Mouse (Mus musculus) CH12.LX (cell line): Measurements from ENCODE around the gene Uchl5. TPM values are rescaled to one million over a fixed set of nuclear protein-coding genes. Genes with fewer than 3 reads are reported as not detected.

Source experiments
- DNase-seq: peaks from one replicate; pipeline ENCODE4 v3.0.0-alpha.2; 2013; ENCODE audit errors: extremely low read depth
- H3K27ac ChIP-seq: 2 replicates; pipeline ENCODE4 v1.5.1; 2012; ENCODE audit warnings: low read depth, mild to moderate bottlenecking, control low read depth, moderate library complexity; ENCODE audit not compliant: insufficient read depth
- H3K27me3 ChIP-seq: replicated peaks from 2 replicates; pipeline ENCODE3; 2012; ENCODE audit warnings: inconsistent platforms
- H3K36me3 ChIP-seq, 2 experiments: replicated peaks in 1 of 2; 2 replicates each; pipeline versions ENCODE3 to v1.6.1; 2012; ENCODE audit warnings: inconsistent platforms in 1 of 2, low read length in 1 of 2, mild to moderate bottlenecking in 1 of 2, mixed read lengths in 1 of 2, moderate library complexity in 1 of 2; ENCODE audit not compliant: control insufficient read depth in 1 of 2, insufficient read depth in 1 of 2
- H3K4me1 ChIP-seq, 2 experiments: 2 replicates each; pipeline ENCODE4 v1.6.1; 2012; ENCODE audit warnings: inconsistent platforms in 1 of 2, moderate library complexity in 1 of 2; ENCODE audit not compliant: insufficient read depth in 2 of 2, control insufficient read depth in 1 of 2
- H3K4me2 ChIP-seq: 2 replicates; pipeline ENCODE4 v1.6.1; 2012; ENCODE audit warnings: low read depth, mild to moderate bottlenecking, control low read depth; ENCODE audit not compliant: poor library complexity, insufficient read depth, severe bottlenecking
- H3K4me3 ChIP-seq, 3 experiments: fragments of 150-350 bp in 1 of 3; sonication (generic) in 1 of 3; replicated peaks in 1 of 3; 2 replicates each; pipeline versions ENCODE3 to v1.5.1; 2011 to 2012; ENCODE audit warnings: low read depth in 2 of 3, low read length in 2 of 3, mild to moderate bottlenecking in 2 of 3, moderate library complexity in 2 of 3, control low read depth in 1 of 3, improper control_type of control experiment in 1 of 3, inconsistent platforms in 1 of 3, mixed read lengths in 1 of 3; ENCODE audit not compliant: poor library complexity in 1 of 3
- H3K79me2 ChIP-seq: replicated peaks from 2 replicates; pipeline ENCODE4 v1.6.1; 2012; ENCODE audit warnings: mild to moderate bottlenecking, moderate library complexity; ENCODE audit not compliant: control insufficient read depth, poor library complexity, insufficient read depth, severe bottlenecking; ENCODE audit errors: extremely low read depth
- H3K9ac ChIP-seq: 2 replicates; pipeline ENCODE4 v1.6.1; 2012; ENCODE audit warnings: low read depth, mild to moderate bottlenecking, control low read depth, moderate library complexity; ENCODE audit not compliant: insufficient read depth
- H3K9me3 ChIP-seq: replicated peaks from 2 replicates; pipeline ENCODE3; 2012; ENCODE audit warnings: low read length, inconsistent platforms, mixed read lengths
- BHLHE40 ChIP-seq: IDR thresholded peaks from 2 replicates; pipeline ENCODE4 v1.6.1; 2011; ENCODE audit warnings: mild to moderate bottlenecking, low read depth, low read length, improper control_type of control experiment
- CHD1 ChIP-seq: IDR thresholded peaks from 2 replicates; pipeline ENCODE4 v1.6.1; 2012; ENCODE audit warnings: low read depth, low read length, improper control_type of control experiment, inconsistent platforms
- CHD2 ChIP-seq: IDR thresholded peaks from 2 replicates; pipeline ENCODE4 v1.6.1; 2011; ENCODE audit warnings: low read length, improper control_type of control experiment
- CTCF ChIP-seq, 2 experiments: IDR thresholded peaks in 1 of 2; conservative IDR thresholded peaks in 1 of 2; 2 replicates each; pipeline ENCODE4 v1.5.1; 2011 to 2012; ENCODE audit warnings: low read depth in 2 of 2, low read length in 2 of 2, improper control_type of control experiment in 1 of 2, inconsistent platforms in 1 of 2, mild to moderate bottlenecking in 1 of 2, moderate library complexity in 1 of 2
- E2F4 ChIP-seq: IDR thresholded peaks from 2 replicates; pipeline ENCODE4 v1.6.1; 2011; ENCODE audit warnings: low read depth, low read length, improper control_type of control experiment; ENCODE audit not compliant: insufficient replicate concordance
- EP300 ChIP-seq: IDR thresholded peaks from 2 replicates; pipeline ENCODE4 v1.6.1; 2011; ENCODE audit warnings: low read length, improper control_type of control experiment
- ETS1 ChIP-seq: conservative IDR thresholded peaks from 2 replicates; pipeline ENCODE4 v1.6.1; 2012; ENCODE audit warnings: low read depth, mild to moderate bottlenecking, inconsistent platforms, low read length, improper control_type of control experiment, moderate library complexity
- GABPA ChIP-seq: IDR thresholded peaks from 2 replicates; pipeline ENCODE4 v1.6.1; 2012; ENCODE audit warnings: low read depth, low read length, improper control_type of control experiment, inconsistent platforms; ENCODE audit not compliant: insufficient replicate concordance
- HCFC1 ChIP-seq: IDR thresholded peaks from 2 replicates; pipeline ENCODE4 v1.6.1; 2012; ENCODE audit warnings: low read depth, mild to moderate bottlenecking, inconsistent platforms, low read length, improper control_type of control experiment
- JUN ChIP-seq: IDR thresholded peaks from 2 replicates; pipeline ENCODE4 v1.6.1; 2011; ENCODE audit warnings: low read depth, mild to moderate bottlenecking, low read length, improper control_type of control experiment, moderate library complexity; ENCODE audit not compliant: insufficient read depth
- KAT2A ChIP-seq: IDR thresholded peaks from 2 replicates; pipeline ENCODE4 v1.6.1; 2012; ENCODE audit warnings: low read length, improper control_type of control experiment, inconsistent platforms; ENCODE audit not compliant: insufficient replicate concordance
- MAFK ChIP-seq: IDR thresholded peaks from 2 replicates; pipeline ENCODE4 v1.6.1; 2011; ENCODE audit warnings: low read length, improper control_type of control experiment; ENCODE audit not compliant: insufficient replicate concordance
- MAX ChIP-seq: IDR thresholded peaks from 2 replicates; pipeline ENCODE4 v1.6.1; 2011; ENCODE audit warnings: low read length, improper control_type of control experiment
- MAZ ChIP-seq: IDR thresholded peaks from 2 replicates; pipeline ENCODE4 v1.6.1; 2012; ENCODE audit warnings: low read depth, mild to moderate bottlenecking, inconsistent platforms, low read length, improper control_type of control experiment, moderate library complexity
- MXI1 ChIP-seq: IDR thresholded peaks from 2 replicates; pipeline ENCODE4 v1.6.1; 2011; ENCODE audit warnings: mild to moderate bottlenecking, low read depth, low read length, improper control_type of control experiment
- MYC ChIP-seq: IDR thresholded peaks from 2 replicates; pipeline ENCODE4 v1.6.1; 2011; ENCODE audit warnings: low read depth, mild to moderate bottlenecking, improper control_type of control experiment, low read length
- NELFE ChIP-seq: IDR thresholded peaks from 2 replicates; pipeline ENCODE4 v1.6.1; 2011; ENCODE audit warnings: low read depth, low read length, improper control_type of control experiment
- NRF1 ChIP-seq: IDR thresholded peaks from 2 replicates; pipeline ENCODE4 v1.6.1; 2014; ENCODE audit warnings: low read depth, mild to moderate bottlenecking, inconsistent platforms, low read length, improper control_type of control experiment, moderate library complexity
- POLR2A ChIP-seq: IDR thresholded peaks from 2 replicates; pipeline ENCODE4 v1.6.1; 2011; ENCODE audit warnings: low read depth, mild to moderate bottlenecking, improper control_type of control experiment, low read length
- SIN3A ChIP-seq: IDR thresholded peaks from 2 replicates; pipeline ENCODE4 v1.6.1; 2012; ENCODE audit warnings: low read length, improper control_type of control experiment, inconsistent platforms
- TBP ChIP-seq: conservative IDR thresholded peaks from 2 replicates; pipeline ENCODE4 v1.6.1; 2011; ENCODE audit warnings: low read depth, low read length, improper control_type of control experiment
- TCF12 ChIP-seq: IDR thresholded peaks from 2 replicates; pipeline ENCODE4 v1.6.1; 2014; ENCODE audit warnings: low read depth, mild to moderate bottlenecking, inconsistent platforms, low read length, improper control_type of control experiment
- UBTF ChIP-seq: IDR thresholded peaks from 2 replicates; pipeline ENCODE4 v1.6.1; 2012; ENCODE audit warnings: low read depth, mild to moderate bottlenecking, inconsistent platforms, low read length, improper control_type of control experiment, moderate library complexity
- USF1 ChIP-seq: IDR thresholded peaks from 2 replicates; pipeline ENCODE4 v1.6.1; 2014; ENCODE audit warnings: low read depth, mild to moderate bottlenecking, inconsistent platforms, low read length, improper control_type of control experiment
- USF2 ChIP-seq: conservative IDR thresholded peaks from 2 replicates; pipeline ENCODE4 v1.6.1; 2011; ENCODE audit warnings: low read depth, low read length, improper control_type of control experiment
- ZC3H11A ChIP-seq: IDR thresholded peaks from 2 replicates; pipeline ENCODE4 v1.6.1; 2012; ENCODE audit warnings: low read depth, mild to moderate bottlenecking, inconsistent platforms, low read length, improper control_type of control experiment
- ZMIZ1 ChIP-seq: IDR thresholded peaks from 2 replicates; pipeline ENCODE4 v1.6.1; 2012; ENCODE audit warnings: low read depth, mild to moderate bottlenecking, inconsistent platforms, low read length, improper control_type of control experiment
- dilution Hi-C: fragments of 300-500 bp; cut with MboI; formaldehyde crosslinking; loops from 2 replicates; pipeline ENCODE4 v1.14.3; 2020; ENCODE audit warnings: low sequenced_read_pairs; ENCODE audit not compliant: extremely low pct_unique_long_range_greater_than_20kb, extremely low pct_ligation_motif_present
- in situ Hi-C: fragments of 300-500 bp; cut with MboI; formaldehyde crosslinking; loops from 3 replicates; pipeline ENCODE4 v1.14.3; 2019; ENCODE audit warnings: low sequenced_read_pairs, low pct_ligation_motif_present, low pct_unique_long_range_greater_than_20kb, mixed read lengths
- polyA plus RNA-seq: library from polyadenylated mRNA; unstranded; fragments of >175 nt; gene quantifications from 2 replicates; pipeline ENCODE4 v1.2.1, GENCODE M21; 2012; ENCODE audit warnings: low read depth; ENCODE audit not compliant: insufficient read length
- total RNA-seq, 2 experiments: library from RNA; depleted of rRNA; stranded (reverse); fragments of 300-350 nt in 1 of 2; fragments of >200 nt in 1 of 2; gene quantifications; 2 replicates each; pipeline ENCODE4 v1.2.3; 2012 to 2014

Uchl5 gene
- total and polyA plus RNA-seq, 3 experiments: 46.4 to 111 (median 54.3) TPM

DNA sequence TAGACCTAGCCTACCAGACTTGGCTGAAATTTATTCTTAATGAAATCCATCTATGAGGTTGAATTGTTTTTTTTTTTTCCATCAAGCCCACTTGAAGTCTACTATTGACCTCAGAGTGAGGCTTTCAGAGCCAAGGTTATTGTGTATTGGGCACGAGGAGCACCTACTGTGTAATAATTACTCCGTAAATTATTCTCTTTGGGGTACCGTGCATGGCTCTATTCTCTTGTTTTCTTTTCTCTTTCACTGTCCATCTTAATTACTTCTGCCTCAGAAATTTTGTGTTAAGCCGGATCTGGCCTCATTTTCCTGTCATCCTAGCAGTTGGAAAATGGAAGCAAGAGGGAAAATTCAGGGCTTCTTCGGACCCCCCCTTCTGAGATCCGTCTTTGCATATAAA is 34.9 kb upstream of the Uchl5 start:
- Histone ChIP-seq H3K9me3 (no peaks in the 10 kb centered on the region), H3K27me3 (no peaks in the 10 kb centered on the region), H3K9ac (no peak overlapping the region), H3K79me2 (no peaks in the 10 kb centered on the region), H3K36me3 (peaks cover 12 to 51% of the 10 kb centered on the region in 2 experiments), H3K4me3 (no peak overlapping the region), H3K27ac (no peak overlapping the region), H3K4me1 (peaks cover 0 to 7% of the 10 kb centered on the region in 2 experiments; a peak in 2 of 4 replicates), H3K4me2 (no peak overlapping the region)
- no peak for DNase-seq
- dilution Hi-C loops (no loop called here), in situ Hi-C loops (no loop called here)
- TF ChIP-seq POLR2A: no peak

DNA sequence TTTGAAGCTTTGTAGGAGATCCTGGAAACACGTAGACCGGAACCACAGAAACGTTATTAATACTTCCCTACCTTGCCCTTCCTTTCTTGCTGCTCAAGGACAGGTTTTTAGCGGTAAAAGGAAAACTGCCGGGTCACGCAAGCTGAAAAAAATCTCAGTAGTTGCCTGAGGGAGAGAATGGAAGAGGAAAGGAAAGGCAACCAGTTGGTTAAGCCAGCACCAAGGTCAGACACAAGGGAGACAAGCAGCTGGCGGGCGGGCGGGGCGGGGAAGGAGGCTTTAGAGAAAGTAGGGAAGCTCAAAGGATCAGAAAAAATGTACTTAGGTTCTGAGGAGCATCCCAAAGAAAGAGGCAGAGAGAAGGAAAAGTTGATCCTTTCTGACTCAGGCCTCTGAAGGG is 31.2 kb upstream of the Uchl5 start:
- dilution Hi-C loops: no loop called here

DNA sequence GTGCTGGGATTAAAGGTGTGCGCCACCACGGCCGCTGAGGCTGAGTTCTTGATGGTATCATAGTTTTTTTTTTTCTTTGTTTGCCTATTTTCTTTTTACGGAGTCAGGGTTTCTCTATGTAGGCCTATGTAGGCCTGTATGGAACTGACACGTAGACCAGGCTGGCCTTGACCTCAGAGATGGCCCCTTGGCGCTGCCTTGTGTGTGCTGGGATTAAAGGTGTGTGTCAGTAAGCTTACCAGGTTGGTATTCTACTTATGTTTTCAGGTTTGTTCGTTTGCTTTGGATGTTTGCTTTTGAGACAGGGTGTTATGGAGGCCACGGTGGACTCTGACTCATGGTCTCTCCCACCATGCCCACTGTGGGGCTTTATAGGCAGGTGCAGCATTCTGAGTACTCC is 14.9 kb upstream of the Uchl5 start:
- in situ Hi-C loops: no loop called here
- peaks cover 34 to 46% of the 10 kb centered on the region in 2 experiments for H3K36me3 ChIP-seq
- no peak for DNase-seq
- H3K9ac ChIP-seq: no peak overlapping the region
- H3K4me3 ChIP-seq: no peak overlapping the region
- H3K4me1 ChIP-seq: peaks cover 0 to 11% of the 10 kb centered on the region in 2 experiments; a peak in 3 of 4 replicates
- no peak overlapping the region for H3K27ac ChIP-seq
- no peaks in the 10 kb centered on the region for H3K9me3 ChIP-seq
- dilution Hi-C loops: no loop called here
- H3K79me2 ChIP-seq: no peaks in the 10 kb centered on the region
- no peak for TF ChIP-seq USF2
- TF ChIP-seq HCFC1: no peak
- TF ChIP-seq MAFK: no peak
- no peak for TF ChIP-seq EP300
- TF ChIP-seq ZMIZ1: no peak
- TF ChIP-seq MYC: no peak
- TF ChIP-seq TCF12: no peak
- no peak for TF ChIP-seq KAT2A
- no peak for TF ChIP-seq CHD2
- no peak for TF ChIP-seq UBTF
- no peak for TF ChIP-seq MXI1
- TF ChIP-seq E2F4: no peak
- no peak for TF ChIP-seq GABPA
- no peak for TF ChIP-seq CTCF (conservative IDR thresholded peaks at IDR 0.05 in 1 of 2, IDR thresholded peaks at IDR 0.05 in 1 of 2; ENCODE audit: low read depth in 2 of 2, low read length in 2 of 2)
- TF ChIP-seq ZC3H11A: no peak
- TF ChIP-seq NRF1: no peak
- no peak for TF ChIP-seq MAZ
- no peak for TF ChIP-seq CHD1
- no peak for TF ChIP-seq JUN
- H3K27me3 ChIP-seq: no peaks in the 10 kb centered on the region
- H3K4me2 ChIP-seq: no peak overlapping the region

More for the DNA sequence above, 31.2 kb upstream of the Uchl5 start:
- DNase-seq: no peak
- H3K36me3 ChIP-seq: peaks cover 20 to 61% of the 10 kb centered on the region in 2 experiments
- in situ Hi-C loops: no loop called here
- no peaks in the 10 kb centered on the region for H3K27me3 ChIP-seq
- no peak overlapping the region for H3K4me3 ChIP-seq
- no peak overlapping the region for H3K9ac ChIP-seq
- H3K4me1 ChIP-seq: peaks cover 0 to under 1% of the 10 kb centered on the region in 2 experiments; a peak in 2 of 4 replicates
- H3K79me2 ChIP-seq: no peaks in the 10 kb centered on the region
- TF ChIP-seq SIN3A (no peak), NELFE (no peak), BHLHE40 (no peak), TBP (no peak), POLR2A (no peak), MAX (no peak), ETS1 (no peak), NRF1 (no peak), USF1 (no peak), ZMIZ1 (no peak)
- H3K4me2 ChIP-seq: no peak overlapping the region
- no peak overlapping the region for H3K27ac ChIP-seq
- H3K9me3 ChIP-seq: no peaks in the 10 kb centered on the region
